Mouse (Mus musculus) kidney, postnatal 14 days (tissue): ENCODE measurements around the gene Snapc1.
A peak's percentile ranks its signal among the peaks of the same experiment; 100 is the strongest.

Experiments
- DNase-seq: peaks from one replicate; pipeline ENCODE4 v3.0.0; 2022; ENCODE audit warnings: mixed read lengths

The Snapc1 gene

DNA sequence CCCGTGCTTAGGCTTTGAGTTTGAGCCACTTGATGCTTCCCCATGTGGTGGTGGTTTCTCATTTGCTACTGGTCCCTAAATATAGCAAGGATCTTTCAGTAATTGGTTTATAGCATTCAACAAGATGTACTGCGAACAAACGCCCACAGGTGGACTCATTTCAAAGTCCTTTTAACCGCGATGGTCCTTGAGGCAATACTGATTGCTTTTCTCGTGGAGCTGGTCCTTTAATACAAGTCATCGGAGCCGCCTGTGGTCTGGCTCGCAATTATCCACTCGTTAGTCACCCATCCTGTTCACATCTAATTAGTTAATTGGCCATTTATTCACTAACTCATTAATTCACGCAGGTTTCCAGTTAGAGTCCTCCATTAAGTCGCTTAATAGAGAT is 32.6 kb downstream of the Snapc1 start:
- no peak for DNase-seq

DNA sequence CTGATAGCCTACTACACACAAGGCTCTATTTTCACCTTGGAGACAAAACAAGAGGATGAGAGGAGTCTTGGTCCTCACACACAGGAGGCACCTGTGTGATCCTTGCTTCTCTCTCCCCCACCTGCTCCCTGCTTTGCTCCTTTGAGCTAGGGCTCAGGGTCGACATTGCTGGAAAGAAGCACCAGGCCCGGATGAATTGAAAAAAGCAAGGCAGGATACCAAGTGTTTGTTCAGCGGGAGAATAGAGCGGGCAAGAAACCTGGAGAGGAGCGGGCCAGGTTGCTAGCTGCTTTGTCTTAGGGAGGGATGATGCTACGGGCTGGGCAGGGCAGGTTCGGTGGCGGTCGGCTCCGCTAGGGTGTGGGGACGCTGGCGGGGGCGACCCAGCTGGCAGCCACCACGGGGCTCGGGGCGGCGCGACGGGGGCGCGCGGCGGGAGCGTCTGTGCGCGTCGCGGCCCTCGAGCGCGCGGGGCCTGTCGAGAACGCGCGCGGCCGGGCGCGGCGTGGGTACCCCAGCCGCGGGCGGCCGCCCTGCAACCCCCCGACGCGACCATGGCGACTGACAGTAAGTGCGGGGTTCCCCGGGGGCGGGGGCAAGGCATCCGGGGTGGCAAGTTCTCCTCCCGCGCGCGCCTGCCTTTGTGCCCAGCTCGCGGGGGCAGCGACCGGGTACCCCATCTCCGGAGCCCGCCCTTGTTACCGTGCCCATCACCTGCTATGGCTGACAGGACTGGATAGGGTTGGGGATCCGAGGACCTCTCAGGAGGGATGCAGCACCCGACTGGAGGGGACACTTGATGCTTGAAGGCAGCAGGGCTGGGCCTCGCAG is 33.2 kb downstream of the Snapc1 start, which contains the start of gene Syt16:
Syt16 (plus strand) TSS at position 365 of the 831 bp plus-strand sequence.
- no peak for DNase-seq

DNA sequence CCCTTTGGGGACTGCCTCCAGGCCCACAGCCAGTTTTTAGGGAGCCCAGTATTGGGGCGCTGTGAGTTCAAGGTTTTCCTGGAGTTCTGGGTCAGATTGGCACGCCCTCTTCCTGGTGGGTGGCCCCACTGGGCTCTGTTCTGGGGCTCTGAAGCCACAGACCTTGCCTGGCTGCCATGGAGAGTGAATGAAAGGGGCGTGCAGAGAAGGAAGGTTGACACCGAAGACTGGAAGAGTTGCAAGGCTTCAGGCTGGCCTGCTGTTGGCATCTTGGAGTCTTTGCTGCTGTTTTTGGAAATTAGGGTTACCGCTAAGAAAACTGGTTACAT is 33.8 kb downstream of the Snapc1 start:
- DNase-seq, result no peak

DNA sequence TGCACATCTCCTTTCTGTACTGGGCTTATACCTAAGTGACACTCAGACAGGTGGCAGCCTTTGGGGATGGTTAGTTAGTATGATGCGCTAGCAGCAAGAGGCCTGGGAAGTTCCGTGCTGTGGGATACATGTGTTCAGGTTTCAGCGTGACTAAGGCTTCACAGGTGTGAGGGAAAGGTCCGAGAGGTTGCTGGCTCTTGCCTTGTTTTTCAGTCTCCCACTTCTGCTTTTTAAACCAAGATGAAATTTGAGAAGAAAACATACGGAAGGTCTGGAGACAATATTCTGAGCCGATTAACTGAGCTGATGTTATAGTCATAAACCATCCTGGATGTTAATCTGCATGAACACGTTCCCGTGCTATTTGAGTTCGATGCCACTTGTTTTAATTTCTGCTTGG is 38.2 kb downstream of the Snapc1 start:
- no peak for DNase-seq

DNA sequence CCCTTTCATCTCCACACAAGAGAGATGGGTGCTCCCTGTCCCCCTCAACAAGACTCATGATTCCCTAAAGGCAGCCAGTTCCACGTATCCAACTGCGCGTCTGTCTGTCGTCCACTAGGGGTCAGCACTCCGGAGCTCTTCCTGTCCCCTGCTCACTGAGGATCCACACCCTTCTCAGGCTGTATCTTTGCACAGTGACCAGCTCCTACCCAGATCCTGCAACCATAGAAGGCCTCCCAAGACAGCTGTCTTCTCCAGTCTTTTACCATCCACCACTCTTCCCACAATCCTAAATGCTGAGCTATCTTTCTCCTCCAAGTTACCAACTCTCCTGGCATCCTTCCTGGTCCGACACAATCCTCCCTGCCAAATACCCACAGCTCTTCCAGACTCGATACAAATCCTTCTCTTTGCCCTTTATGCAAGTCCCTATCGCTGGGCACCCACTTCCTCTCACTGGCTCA is 45.2 kb downstream of the Snapc1 start:
- DNase-seq, result peak; percentile 36

DNA sequence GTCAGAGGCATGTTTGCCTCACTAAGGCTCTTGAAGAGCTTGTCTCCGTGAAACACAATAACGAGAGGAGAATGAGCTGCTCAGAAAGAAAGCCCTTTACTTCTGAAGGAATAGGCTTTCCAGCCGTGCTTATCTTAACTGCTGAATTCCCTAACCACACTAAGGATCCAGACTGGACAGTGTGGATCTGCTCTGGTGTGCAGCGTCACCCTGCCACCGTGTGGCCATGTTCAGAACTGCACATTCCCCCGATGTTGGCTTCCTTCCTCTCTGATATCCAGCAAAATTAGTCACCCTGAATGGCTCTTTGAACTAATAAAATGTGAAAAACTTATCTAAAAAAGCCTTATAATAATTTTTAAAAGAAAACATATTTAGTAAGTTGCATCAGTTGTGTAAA is 49.5 kb downstream of the Snapc1 start:
- peak; percentile 86 for DNase-seq

DNA sequence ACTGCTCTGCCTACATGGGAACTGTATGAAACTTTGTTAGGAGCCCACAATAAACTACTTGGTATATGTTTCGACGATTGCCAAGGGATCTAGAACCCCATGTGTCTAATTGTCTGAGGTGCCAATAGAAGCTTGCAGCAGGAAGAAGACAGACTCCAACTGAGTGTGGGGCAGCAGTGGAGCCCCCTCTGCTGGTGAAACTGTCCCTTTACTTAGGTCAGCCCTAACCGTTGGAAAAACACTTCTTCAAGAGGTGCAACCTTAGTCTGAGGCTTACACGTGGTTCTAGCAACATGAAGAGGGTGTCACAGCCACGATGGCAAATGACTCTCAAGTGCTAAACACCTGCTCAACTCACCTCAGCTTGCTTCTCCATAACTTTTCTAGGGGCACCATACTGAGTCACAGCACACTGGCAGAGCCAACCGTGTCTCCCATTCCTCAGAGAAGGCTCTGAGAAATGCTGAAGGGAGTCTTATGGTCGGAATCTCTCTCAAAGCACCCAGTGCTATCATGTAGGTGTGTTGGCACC is 50.5 kb downstream of the Snapc1 start:
- DNase-seq, result peak; percentile 47

DNA sequence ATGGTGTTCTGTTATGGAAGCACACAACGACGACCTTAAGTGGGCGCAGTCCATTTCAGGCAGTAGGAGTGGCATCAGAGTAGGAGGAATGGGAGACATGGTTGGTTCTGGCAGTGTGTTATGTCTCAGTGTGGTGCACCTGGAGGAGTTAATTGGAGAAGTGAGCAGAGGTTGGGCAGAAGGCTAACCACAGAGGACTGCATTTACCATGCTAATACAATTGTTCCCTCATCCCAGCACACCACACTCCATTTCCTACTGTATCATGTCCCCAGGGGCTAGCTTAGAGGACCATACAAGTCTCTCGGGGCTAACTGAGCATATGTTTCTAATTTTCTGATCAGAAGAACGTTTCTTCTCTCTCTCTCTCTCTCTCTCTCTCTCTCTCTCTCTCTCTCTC is 51.2 kb downstream of the Snapc1 start:
- DNase-seq, result no peak

DNA sequence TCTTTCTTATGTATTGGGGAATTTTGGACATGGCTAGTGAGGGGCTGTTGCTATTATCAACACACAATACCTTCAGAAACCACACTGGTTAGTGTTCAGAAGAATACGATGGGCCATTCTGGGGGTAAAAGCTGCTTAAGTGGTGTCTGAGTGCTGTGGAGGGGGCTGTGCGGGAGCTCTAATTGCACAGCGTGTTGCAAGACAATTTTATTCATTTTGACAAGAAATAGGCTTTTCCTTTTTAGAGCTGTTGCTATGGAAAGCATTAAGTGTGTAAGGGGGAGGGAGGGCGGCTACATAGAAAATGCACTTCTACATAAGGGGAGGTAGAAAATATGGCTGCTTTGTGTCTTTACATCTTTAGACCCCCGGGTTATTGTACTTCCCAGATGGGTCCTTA is 59.0 kb downstream of the Snapc1 start:
- no peak for DNase-seq

DNA sequence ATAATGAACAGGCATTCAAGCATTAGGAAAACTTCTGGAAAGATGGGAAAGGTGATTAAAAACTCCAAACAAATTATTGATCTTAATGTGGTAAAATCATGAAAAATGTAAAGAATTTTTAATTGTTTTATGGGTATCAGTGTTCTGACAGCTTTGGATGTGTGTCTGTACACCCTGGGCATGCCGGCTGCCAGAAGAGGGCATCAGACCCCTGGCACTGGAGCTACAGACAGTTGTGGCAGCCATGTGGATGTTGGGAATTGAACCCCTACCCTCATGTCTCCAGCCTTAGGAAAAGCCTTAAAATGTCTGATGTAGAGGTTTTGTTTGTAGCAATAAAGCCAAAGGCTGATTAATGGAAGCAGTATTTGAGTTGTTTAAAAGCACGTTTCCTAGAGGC is 60.6 kb downstream of the Snapc1 start:
- no peak for DNase-seq
